Mouse (Mus musculus): ENCODE data around the gene Tex33. TPM values are rescaled to one million over a fixed set of nuclear protein-coding genes. Genes with fewer than 3 reads are reported as not detected.
A peak's percentile ranks its signal among the peaks of the same experiment; 100 is the strongest.

The Tex33 gene
- polyA plus RNA-seq, 1 experiment from 2014 or later, result not detected

DNA sequence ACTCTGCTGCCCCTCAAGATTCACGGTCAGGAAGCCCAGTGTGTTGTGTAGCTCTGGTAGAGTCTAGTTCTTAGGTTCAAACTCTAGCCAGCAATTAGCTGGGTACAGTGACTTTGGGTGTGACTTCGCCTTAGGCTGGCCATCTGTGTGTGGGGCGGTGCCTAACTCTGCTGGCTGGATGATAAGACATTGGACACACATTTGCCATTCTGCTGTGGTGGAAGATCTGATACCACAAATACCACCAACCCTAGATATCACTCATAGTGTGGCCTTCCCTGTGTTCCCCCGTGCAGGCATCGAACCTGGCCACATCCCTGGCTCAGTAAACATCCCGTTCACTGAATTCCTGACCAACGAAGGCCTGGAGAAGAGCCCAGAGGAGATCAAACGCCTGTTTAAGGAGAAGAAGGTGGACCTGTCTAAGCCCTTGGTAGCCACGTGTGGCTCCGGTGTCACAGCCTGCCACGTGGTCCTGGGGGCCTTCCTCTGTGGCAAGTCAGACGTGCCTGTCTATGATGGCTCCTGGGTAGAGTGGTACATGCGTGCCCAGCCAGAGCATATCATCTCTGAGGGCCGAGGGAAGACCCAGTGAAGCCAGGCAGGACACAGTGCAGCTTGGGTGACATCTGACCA is 17.5 kb upstream of the Tex33 start:
- Histone ChIP-seq H3K4me1 (replicated peaks) (peaks cover 13% of the 10 kb centered on the region), H3K9me3 (no peaks in the 10 kb centered on the region), H3K4me3 (no peak overlapping the region), H3K36me3 (no peaks in the 10 kb centered on the region), H3K4me2 (no peak overlapping the region), H3K27ac (replicated peaks) (no peak overlapping the region), H3K27me3 (peaks cover 35% of the 10 kb centered on the region), H3K9ac (no peak overlapping the region)
- 95% methylated on average over 14 of the region's 14 CpGs for WGBS
- ATAC-seq (ENCODE audit: low FRiP score, low read depth), result no peak

DNA sequence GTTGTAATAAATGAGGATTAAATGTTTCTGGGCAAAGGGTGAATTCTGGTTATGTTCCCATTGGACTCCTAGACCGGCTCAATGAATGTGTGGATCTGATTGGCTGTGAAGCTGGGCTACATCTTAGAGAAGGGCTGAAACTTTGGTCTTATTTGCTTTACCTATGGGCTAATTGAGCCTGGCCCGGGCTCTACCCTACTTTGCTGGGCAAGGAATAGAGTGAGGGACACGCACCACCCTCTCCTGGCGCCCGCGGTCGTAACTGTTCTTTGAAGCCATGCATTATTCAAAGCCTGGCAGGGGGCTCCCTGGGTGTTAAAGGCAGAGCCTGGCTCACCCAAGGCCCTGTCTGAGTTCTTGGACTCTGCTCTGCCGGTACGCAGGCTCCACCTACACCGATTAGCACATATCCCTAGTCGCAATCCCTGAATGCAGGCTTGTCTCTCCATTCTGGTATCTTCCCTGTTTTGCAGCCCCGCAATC is 13.9 kb upstream of the Tex33 start:
- Histone ChIP-seq H3K9me3 (no peaks in the 10 kb centered on the region), H3K27ac (replicated peaks) (no peak overlapping the region), H3K36me3 (no peaks in the 10 kb centered on the region), H3K4me2 (peak overlapping the region; percentile 49), H3K27me3 (peaks cover 39% of the 10 kb centered on the region), H3K9ac (0 out of 2 replicates have a peak overlapping the region, but pooled peaks have one; percentile 17), H3K4me1 (replicated peaks) (peaks cover 39% of the 10 kb centered on the region), H3K4me3 (peak overlapping the region; percentile 20)
- 10% methylated on average over 12 of the region's 12 CpGs for WGBS
- no peak for ATAC-seq (ENCODE audit: low FRiP score, low read depth)

DNA sequence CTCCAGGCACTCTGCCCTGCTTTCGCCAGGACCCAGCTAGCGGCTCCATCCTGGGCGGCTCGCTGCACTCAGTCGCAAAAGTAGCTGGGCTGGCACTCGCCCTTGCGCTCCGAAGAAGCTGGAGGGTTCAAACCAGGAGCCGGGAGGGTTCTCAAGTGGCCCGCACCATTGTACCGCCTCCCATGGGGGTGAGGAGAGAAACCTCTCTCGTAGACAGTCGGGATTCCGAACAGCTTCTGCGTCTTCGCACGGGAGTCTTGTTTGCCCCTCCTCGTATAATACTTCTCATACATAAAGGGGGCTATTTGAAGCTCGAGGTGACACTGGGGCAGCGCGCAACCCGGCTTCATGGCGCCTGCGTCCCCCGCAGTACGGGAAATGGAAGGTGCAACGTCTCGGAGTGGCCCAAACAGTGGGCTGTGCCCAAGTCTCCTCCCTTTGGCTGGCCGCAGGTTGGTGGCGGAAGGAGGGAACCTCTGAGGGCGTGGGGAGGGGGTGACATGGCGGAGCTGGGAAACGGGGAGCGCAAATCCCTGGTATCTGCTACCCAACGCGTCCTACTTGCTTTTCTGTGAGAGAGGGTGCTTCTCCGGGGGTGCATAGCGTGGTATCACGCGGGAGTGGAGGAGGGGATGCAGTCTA is 10.7 kb upstream of the Tex33 start, which contains the start of gene Mpst:
Mpst (plus strand) TSS at position 124 of the 642 bp plus-strand sequence.
- Histone ChIP-seq H3K4me3 (peak within 1 kb of the TSS; percentile 74), H3K4me2 (peak within 1 kb of the TSS; percentile 92), H3K27ac (replicated peaks) (peak within 1 kb of the TSS; percentile 88), H3K9ac (peak within 1 kb of the TSS; percentile 75), H3K4me1 (replicated peaks) (peaks cover 65% of the 10 kb centered on the region), H3K9me3 (no peaks in the 10 kb centered on the region), H3K36me3 (no peaks in the 10 kb centered on the region), H3K27me3 (peaks cover 36% of the 10 kb centered on the region)
- WGBS, result under 1% methylated on average over 40 of the region's 40 CpGs
- ATAC-seq (ENCODE audit: low FRiP score, low read depth), result peak; percentile 88

DNA sequence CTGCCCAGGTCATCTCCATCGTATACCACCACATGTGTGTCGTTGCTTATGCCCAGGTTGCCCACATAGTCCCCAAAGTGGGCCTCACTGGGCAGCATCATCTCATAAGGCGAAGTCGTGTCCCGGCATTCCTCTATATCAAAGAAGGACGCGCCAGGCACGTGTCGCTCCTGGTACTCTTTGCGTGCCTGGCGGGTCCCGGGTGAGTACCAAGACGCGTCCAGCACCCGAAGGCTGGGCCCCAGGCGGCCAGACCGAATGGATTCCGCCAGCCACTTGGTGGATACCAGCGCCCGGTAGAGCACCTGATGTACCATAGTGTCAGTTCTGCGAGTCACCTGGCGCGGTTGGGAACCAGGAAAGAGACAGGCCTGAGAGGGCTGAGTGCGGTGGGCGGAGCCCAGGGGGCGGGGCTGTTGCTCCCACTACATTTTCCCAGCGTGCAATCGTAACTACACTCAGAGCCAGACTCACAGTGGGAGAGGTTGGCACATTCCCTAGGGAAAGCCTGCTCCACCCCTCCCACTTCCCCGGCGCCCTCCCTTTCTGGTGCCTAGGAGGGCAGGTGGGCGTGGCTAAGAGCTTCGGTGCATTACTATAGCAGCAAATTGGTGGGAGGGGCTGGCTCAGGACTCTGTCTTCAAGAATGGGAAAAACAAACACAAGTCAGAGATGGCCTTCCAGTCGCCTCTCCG is 10.0 kb upstream of the Tex33 start, which contains the start of gene Tst:
Tst (minus strand) TSS at position 391 of the 695 bp plus-strand sequence.
- peak within 1 kb of the TSS; percentile 88 for H3K27ac ChIP-seq (replicated peaks)
- peak; percentile 69 for ATAC-seq (ENCODE audit: low FRiP score, low read depth)
- peak within 1 kb of the TSS; percentile 74 for H3K4me3 ChIP-seq
- peaks cover 29% of the 10 kb centered on the region for H3K27me3 ChIP-seq
- 1% methylated on average over 34 of the region's 34 CpGs for WGBS
- peak within 1 kb of the TSS; percentile 92 for H3K4me2 ChIP-seq
- H3K36me3 ChIP-seq, result no peaks in the 10 kb centered on the region
- H3K9me3 ChIP-seq, result no peaks in the 10 kb centered on the region
- H3K4me1 ChIP-seq (replicated peaks), result peaks cover 65% of the 10 kb centered on the region
- H3K9ac ChIP-seq, result peak within 1 kb of the TSS; percentile 75

DNA sequence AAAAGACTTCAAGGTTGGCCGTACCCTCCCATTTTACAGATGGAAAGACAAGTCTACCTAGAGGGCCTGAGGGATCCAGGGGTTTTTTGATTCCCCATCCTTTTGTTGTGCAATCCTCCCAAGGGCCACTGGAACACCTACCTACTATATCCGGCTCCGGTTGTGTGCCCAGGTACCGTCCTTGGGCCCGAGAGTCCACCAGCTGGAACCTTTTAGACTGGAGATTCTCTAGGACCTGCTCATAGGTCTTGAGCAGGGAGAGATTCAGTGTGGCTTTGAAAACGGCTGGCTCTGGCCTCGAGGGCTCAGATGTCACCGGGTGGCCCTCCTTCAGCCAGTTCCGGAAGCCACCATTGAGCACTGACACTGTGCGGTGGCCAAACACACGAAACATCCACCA is 9.4 kb upstream of the Tex33 start:
- 52% methylated on average over 11 of the region's 11 CpGs for WGBS
- Histone ChIP-seq H3K4me2 (peak overlapping the region; percentile 92), H3K27me3 (peaks cover 23% of the 10 kb centered on the region), H3K9me3 (no peaks in the 10 kb centered on the region), H3K9ac (peak overlapping the region; percentile 75), H3K27ac (replicated peaks) (peak overlapping the region; percentile 88; the same call in 1 of the 2 replicates), H3K4me3 (peak overlapping the region; percentile 74), H3K36me3 (no peaks in the 10 kb centered on the region), H3K4me1 (replicated peaks) (peaks cover 60% of the 10 kb centered on the region)
- ATAC-seq (ENCODE audit: low FRiP score, low read depth), result peak; percentile 0; the same call in 1 of the 2 replicates

DNA sequence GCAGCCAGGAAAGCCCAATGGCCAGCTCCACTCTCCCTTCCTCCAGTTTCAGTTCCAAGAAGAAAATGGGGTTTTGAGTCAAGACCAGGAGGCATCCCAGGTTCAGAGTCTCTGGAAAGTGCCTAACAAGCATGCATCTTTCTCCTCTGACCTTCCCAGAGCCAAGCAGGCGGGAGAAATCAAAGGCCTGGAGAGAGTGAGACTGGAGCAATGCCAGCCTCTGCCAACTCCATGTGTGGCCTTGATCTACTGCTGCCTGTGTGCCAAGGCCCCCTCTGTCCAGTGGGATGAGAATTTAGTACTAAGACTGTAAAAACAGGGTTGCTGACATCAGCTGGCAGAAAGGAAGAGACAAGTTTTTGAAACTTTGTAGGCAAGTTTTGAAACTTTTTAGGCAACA is 8.2 kb upstream of the Tex33 start:
- Histone ChIP-seq H3K4me3 (no peak overlapping the region), H3K27ac (replicated peaks) (peak overlapping the region; percentile 77), H3K4me1 (replicated peaks) (peaks cover 52% of the 10 kb centered on the region), H3K9me3 (no peaks in the 10 kb centered on the region), H3K9ac (no peak overlapping the region), H3K4me2 (peak overlapping the region; percentile 92), H3K36me3 (no peaks in the 10 kb centered on the region), H3K27me3 (peaks cover 11% of the 10 kb centered on the region)
- ATAC-seq (ENCODE audit: low FRiP score, low read depth), result no peak
- 50% methylated on average over 1 of the region's 1 CpGs for WGBS

DNA sequence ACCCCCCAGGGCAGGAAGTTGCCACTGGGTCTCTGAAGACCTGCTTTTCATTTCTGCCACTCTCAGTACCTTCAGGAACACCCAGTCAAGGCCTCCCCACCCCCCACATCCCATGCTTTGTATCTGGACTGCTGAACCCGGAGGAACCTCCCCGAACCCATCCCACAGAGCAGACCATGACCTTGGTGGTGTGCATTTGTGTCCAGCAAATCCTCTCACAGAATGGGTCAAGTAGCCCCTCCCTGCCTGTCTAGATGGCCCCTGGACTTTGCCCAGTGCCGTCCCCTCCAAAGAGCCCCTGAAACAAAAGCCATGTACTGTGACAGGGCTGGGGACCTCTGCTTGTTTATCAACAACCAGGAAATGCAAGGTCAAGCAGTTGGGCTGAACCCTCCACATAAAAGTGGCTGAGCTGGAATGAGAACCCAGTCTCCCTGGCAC is 7.6 kb upstream of the Tex33 start:
- Histone ChIP-seq H3K27me3 (peaks cover 5% of the 10 kb centered on the region; the same call in 1 of the 2 replicates), H3K9ac (no peak overlapping the region), H3K9me3 (no peaks in the 10 kb centered on the region), H3K4me1 (replicated peaks) (peaks cover 52% of the 10 kb centered on the region), H3K4me3 (no peak overlapping the region), H3K36me3 (no peaks in the 10 kb centered on the region), H3K4me2 (peak overlapping the region; percentile 92), H3K27ac (replicated peaks) (peak overlapping the region; percentile 77)
- 37% methylated on average over 3 of the region's 3 CpGs for WGBS
- ATAC-seq (ENCODE audit: low FRiP score, low read depth), result no peak

DNA sequence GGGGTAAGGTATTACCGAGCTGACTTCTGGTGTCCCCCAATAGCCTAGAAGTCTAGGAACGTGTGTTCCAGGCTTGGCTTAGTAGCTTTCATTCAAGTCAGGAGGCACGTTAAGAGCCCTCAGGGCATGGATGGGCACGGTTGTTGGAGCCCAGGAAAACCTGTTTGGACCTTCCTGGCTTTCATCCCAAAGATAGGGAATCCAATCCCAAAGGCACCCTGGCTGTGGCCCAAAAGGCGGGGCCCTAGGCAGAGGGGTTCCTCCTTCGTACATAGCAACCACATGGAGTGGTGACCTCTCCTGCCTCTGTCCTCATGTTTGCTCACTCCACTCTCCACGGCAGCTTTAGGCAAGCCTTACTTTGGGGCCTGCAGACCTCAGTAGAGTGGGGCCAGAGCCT is 6.7 kb upstream of the Tex33 start:
- Histone ChIP-seq H3K36me3 (no peaks in the 10 kb centered on the region), H3K4me2 (no peak overlapping the region), H3K4me1 (replicated peaks) (peaks cover 47% of the 10 kb centered on the region), H3K27ac (replicated peaks) (no peak overlapping the region), H3K9ac (no peak overlapping the region), H3K9me3 (no peaks in the 10 kb centered on the region), H3K4me3 (no peak overlapping the region), H3K27me3 (no peaks in the 10 kb centered on the region)
- WGBS, result 68% methylated on average over 7 of the region's 7 CpGs
- ATAC-seq (ENCODE audit: low FRiP score, low read depth), result no peak

DNA sequence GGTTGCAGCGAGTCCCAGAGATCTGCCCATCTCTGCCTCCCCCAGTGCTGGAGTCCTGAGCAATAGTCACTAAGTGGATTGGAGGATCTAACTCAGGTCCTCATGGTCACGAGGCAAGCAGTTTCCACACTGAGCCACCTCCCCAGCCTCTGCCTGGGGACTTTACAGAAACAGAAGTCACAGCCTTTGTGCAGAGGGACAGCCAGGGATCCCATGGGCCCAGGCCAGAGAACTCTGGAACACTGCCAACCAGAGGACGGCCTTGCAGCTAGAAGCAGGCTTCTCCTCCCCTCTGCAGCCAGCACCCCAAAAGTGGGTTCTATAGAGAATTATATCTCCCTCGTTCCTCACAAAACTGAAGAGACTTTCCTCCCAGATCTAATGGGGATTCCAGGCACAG is 6.2 kb upstream of the Tex33 start:
- no peak overlapping the region; the same call in 1 of the 2 replicates for H3K4me2 ChIP-seq
- peaks cover 42% of the 10 kb centered on the region for H3K4me1 ChIP-seq (replicated peaks)
- no peaks in the 10 kb centered on the region for H3K36me3 ChIP-seq
- H3K27ac ChIP-seq (replicated peaks), result peak overlapping the region; percentile 60; the same call in 1 of the 2 replicates
- no peaks in the 10 kb centered on the region for H3K9me3 ChIP-seq
- H3K27me3 ChIP-seq, result no peaks in the 10 kb centered on the region
- no peak for ATAC-seq (ENCODE audit: low FRiP score, low read depth)
- no peak overlapping the region for H3K9ac ChIP-seq
- 50% methylated on average over 4 of the region's 4 CpGs for WGBS
- no peak overlapping the region for H3K4me3 ChIP-seq

DNA sequence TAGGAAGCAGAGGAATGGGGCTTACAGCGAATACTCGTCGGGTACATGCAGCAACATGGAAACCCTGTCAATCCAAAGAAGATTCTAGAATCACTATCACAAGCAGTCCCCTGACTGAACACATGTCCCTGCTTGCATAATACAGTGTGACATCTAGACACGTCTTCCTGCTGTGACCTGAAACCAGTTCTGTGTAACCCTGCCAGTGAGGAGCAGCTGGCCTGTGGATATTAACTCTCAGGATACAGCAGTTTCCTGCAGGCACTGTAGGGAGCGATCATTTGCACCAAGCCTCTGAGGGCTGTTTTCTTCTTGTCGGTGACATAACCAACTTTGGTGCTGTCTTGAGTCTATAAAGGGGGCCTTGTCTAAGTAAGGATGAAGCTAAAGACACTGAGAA is 5.6 kb upstream of the Tex33 start:
- 64% methylated on average over 6 of the region's 6 CpGs for WGBS
- H3K9ac ChIP-seq, result no peak overlapping the region

DNA sequence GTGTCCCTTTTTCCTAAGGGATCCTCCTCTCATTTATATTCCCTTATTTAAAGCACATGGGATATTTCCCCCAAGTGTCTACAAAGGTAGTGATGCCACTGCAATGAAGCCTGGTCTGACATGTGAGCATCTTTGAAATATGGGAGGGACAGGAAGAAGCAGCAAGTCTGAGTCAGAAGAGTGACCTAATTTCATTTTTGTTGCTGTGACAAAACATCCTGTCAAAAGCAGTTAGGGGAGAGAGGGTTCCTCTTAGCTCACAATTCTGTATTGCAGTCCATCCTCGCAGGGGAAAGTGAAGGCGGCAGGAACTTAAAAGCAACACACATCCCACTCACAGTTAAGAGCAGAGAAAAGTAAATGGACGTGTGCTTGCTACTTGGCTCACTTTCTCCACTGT is 4.9 kb downstream of the Tex33 start:
- H3K27ac ChIP-seq (replicated peaks), result no peak overlapping the region
- no peak overlapping the region for H3K9ac ChIP-seq
- no peak overlapping the region for H3K4me3 ChIP-seq
- H3K36me3 ChIP-seq, result no peaks in the 10 kb centered on the region
- WGBS, result 91% methylated on average over 3 of the region's 3 CpGs
- no peak overlapping the region for H3K4me2 ChIP-seq
- no peaks in the 10 kb centered on the region for H3K9me3 ChIP-seq
- no peak for ATAC-seq (ENCODE audit: low FRiP score, low read depth)
- H3K27me3 ChIP-seq, result no peaks in the 10 kb centered on the region
- H3K4me1 ChIP-seq (replicated peaks), result no peaks in the 10 kb centered on the region

More for the DNA sequence above, 5.6 kb upstream of the Tex33 start:
- peak overlapping the region; percentile 60; the same call in 1 of the 2 replicates for H3K27ac ChIP-seq (replicated peaks)
- H3K27me3 ChIP-seq, result no peaks in the 10 kb centered on the region
- no peaks in the 10 kb centered on the region for H3K36me3 ChIP-seq
- peaks cover 40% of the 10 kb centered on the region for H3K4me1 ChIP-seq (replicated peaks)
- H3K9me3 ChIP-seq, result no peaks in the 10 kb centered on the region
- ATAC-seq (ENCODE audit: low FRiP score, low read depth), result no peak
- no peak overlapping the region for H3K4me3 ChIP-seq
- no peak overlapping the region for H3K4me2 ChIP-seq

DNA sequence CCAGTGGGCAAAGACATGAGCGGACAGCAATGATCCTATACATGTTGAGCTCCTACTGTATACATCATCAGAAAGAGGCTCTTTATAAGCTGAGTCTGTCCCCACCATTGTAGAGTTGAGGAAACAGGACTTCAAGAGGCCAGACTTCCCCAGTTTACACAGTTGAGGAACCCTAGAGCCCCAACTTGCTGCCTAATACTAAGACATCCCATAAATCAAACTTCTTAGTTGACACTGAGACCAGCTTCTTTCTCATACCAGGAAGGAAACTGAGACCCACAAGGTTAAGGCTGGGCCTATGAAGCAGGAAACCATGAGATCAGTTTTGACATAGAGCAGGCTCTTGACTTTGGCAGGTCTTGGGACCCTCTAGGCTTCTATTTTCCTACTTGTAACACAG is 10.1 kb downstream of the Tex33 start:
- Histone ChIP-seq H3K4me1 (replicated peaks) (peaks cover 4% of the 10 kb centered on the region; the same call in 1 of the 2 replicates), H3K9me3 (no peaks in the 10 kb centered on the region), H3K36me3 (no peaks in the 10 kb centered on the region), H3K4me3 (no peak overlapping the region), H3K9ac (no peak overlapping the region), H3K4me2 (no peak overlapping the region), H3K27me3 (no peaks in the 10 kb centered on the region), H3K27ac (replicated peaks) (peak overlapping the region; percentile 80; the same call in 1 of the 2 replicates)
- no peak for ATAC-seq (ENCODE audit: low FRiP score, low read depth)
- 90% methylated on average over 1 of the region's 1 CpGs for WGBS
